Mouse (Mus musculus) 416B (cell line): ENCODE results near the gene Timm10b.

Experiments
- DNase-seq: peaks from one replicate; pipeline ENCODE4 v3.0.0; 2011; ENCODE audit warnings: low read depth

The Timm10b gene

GRCm38 (mm10) chr7:105639756-105640155 lies at the start of gene Timm10b:
Timm10b (plus strand) TSS chr7:105640056.
- no peak for DNase-seq

- DNase-seq: no peak
Observed at GRCm38 (mm10) chr7:105590097-105590496, 49.8 kb upstream of the Timm10b start.

- peak; percentile 66 for DNase-seq
Observed at GRCm38 (mm10) chr7:105602860-105603623, 36.8 kb upstream of the Timm10b start.

- peak; percentile 85 for DNase-seq
Observed at GRCm38 (mm10) chr7:105608467-105608866, 31.4 kb upstream of the Timm10b start.

DNA sequence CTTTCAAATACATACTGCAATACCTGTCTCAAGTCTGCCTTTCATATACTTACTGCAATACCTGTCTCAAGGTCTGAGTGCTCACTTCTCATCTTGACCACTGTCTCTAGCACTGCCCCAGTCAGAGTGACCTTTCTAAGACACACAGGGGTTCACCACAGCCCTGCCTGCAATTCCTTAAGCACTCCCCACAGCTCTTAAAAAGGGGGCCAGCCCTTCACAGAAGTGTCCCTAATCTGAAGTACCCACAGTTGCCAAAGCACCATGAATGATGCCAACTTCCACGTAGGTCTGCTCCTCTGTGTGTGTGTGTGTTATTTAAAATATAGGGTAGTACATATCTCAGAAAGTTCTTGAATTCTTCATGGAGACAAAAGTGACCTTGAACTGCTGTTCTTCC lies 28.1 kb upstream of the Timm10b start:
- DNase-seq: no peak

GRCm38 (mm10) chr7:105614400-105614799 lies 25.5 kb upstream of the Timm10b start:
- DNase-seq: no peak

- DNase-seq: no peak
Observed at GRCm38 (mm10) chr7:105615720-105616119, 24.1 kb upstream of the Timm10b start.

- no peak for DNase-seq
Observed at GRCm38 (mm10) chr7:105616561-105616960, 23.3 kb upstream of the Timm10b start.

DNA sequence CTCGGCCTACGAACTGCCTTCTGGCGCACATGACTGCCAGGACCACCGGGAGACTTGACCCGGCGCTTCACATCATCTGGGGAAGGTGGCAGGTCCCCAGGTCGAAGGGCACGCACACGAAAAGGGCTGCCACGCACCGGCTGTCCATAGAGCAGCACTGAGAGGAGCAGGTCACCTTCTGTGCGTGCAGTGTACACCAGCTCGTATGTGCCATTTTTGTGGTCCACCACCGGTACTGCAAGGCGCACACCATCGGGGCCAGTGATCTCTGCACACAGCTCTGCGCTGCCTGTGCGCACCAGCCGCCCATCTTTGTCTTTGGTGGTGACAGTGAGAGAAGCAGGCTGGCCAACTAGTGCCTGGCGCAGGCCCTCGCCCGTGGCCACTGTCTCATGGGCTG lies 22.0 kb upstream of the Timm10b start:
- DNase-seq: no peak

- DNase-seq: no peak
Observed at GRCm38 (mm10) chr7:105619701-105620100, 20.2 kb upstream of the Timm10b start.

DNA sequence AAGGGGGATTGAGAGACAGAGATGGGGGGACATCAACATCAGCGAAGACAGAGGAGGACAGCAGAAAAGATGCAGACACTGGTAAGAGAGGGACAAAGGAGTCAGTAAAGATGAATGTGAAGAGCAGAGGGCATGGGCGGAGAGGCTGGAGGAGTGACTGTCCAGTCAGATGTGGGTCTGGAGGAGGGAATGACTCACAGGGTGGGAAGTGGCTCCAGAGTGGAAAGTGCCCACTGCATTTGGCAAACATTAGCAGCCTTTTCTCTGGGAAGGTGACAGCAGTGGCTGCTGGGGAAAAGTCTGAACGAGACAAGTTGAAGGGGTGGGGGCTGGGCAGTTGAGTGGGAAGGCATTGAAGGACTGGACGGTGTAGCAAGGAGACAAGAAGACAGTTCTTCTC lies 18.8 kb upstream of the Timm10b start:
- DNase-seq: no peak

- DNase-seq: no peak
Observed at GRCm38 (mm10) chr7:105621646-105622292, 18.1 kb upstream of the Timm10b start.

DNA sequence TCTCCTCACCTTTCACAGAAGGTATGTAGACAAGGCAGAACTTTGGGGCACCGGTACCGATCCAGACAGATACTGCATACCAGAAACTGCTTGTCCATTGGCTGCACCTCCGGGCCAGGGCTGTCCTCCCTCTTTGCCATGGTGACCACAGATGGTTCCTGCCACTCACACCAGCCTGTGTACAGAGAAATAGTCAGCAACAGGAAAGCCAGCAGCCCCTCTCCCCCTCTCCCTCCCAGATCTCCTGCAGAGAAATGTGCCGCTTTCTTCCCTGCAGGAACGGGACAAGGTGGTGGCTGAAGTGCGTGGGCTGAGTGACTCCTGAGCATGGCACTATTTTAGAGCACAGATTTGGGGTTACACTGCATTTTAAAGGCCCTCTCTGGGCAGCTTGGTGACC lies 14.5 kb upstream of the Timm10b start:
- DNase-seq: no peak

DNA sequence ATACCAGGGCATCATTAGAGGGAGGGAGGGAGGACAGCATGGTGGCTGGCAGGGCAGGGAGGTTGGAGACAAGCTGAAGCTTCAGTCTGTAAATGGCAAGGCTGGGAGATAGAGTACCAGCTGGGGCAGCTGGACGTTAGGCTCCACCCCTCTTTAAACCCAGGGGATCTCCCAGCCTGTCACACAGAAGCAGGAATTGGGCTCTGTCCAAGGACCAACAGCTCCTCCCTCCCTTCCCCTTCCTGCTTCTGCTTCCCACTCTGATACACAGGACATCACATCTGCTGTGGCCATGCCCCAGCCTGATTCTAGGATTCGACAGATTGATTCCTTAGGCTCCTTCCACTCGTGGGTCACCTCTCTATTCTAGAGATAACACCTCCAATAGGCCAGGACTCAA lies 11.2 kb upstream of the Timm10b start:
- DNase-seq: peak; percentile 31

DNA sequence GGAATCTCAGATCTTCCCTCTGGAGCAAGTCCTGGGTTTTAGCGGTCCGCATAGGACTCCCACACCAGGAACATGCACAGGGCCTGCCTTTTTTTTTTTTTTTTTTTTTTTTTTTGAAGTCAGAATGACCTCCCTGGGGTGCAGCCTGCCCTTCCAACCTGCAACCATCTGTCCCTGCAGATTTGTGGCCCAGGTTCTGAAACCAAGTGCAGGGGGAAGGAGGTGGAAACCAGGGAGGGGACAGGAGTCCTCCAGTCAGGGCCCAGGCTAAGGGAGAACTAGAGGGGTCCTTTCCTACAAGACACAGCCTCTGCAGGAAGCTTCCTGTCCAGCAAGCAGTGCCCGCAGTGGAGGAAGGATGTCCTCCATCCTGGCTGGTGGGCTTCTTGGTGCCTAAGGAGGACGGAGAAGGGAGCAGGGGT lies 7.3 kb upstream of the Timm10b start:
- DNase-seq: no peak

DNA sequence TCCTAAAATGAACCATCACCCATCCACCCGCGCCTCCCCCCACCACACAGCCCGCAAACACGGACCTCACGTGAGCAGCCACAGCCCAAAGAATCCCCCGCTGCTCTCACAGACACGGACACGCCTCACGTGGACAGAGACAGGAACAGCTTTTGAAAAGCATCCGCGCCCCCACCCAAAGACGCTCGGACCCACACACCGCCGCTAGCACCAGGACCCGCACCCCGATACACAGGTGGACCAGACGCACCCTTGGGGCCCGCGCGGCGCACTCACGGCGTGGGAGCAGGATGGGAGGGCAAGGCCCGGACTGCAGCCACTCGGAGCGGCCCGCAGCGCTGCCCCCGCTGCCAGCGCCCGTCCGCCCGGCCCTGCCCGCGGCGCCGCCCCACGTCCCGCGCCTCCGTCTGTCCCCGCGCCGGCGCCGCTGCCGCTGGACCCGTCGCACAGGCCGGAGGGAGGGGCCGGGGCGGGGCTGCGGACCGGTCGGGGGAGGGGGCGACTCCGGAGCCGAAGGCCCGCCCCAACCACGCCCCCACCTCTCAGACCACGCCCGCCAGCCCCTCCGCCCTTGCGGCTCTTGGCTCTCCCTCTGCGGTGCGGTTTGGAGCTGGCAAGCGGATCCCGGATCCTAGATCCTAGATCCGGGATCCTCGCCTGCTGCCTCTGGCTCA lies 6.6 kb upstream of the Timm10b start, which contains the start of gene Trim3:
Gene Trim3, minus strand, starts transcription at position 445 of the 674 bp plus-strand sequence.
- DNase-seq: peak; percentile 82

DNA sequence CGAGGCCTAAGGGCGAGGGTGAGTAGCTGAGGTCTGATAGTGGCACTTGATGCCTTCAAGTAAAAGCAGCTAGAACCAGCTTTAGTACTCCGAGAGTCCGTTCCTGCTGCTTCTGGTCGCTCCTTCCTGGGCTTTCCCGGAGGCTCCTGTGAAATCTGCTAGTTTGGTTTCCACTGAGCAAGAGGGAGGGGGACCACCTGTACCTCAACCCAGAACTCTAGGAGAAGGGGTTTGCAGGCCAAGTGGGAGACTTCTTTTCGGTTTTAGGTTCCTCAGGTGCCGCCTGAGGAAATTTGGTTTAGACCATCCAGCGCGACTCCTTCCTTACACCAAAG lies 6.1 kb upstream of the Timm10b start:
- DNase-seq: no peak

- DNase-seq: no peak
Observed at GRCm38 (mm10) chr7:105634272-105634920, 5.5 kb upstream of the Timm10b start.

DNA sequence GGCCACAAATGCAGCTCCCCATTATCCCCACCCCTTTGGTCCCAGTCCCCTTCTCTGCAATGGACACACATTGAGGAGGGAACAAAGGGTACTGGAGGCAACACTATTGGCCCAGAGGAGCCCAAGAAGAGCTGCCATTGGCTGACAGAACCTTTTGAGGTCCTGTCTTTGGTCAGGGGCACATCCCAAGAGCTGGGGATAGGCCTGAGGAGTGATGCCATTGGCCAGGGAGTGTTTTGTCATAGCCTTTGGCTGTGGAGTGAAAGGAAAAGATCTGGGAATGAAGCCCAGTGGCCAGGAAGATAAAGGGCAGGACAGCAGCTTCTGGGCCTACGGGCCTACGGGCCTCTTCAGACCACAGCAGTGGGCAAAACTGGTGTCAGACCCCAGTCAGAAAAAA lies 4.1 kb upstream of the Timm10b start:
- DNase-seq: no peak

- DNase-seq: no peak
Observed at GRCm38 (mm10) chr7:105638776-105639175, 1.1 kb upstream of the Timm10b start.

GRCm38 (mm10) chr7:105639304-105639703 lies 552 bp upstream of the Timm10b start:
- DNase-seq: no peak

DNA sequence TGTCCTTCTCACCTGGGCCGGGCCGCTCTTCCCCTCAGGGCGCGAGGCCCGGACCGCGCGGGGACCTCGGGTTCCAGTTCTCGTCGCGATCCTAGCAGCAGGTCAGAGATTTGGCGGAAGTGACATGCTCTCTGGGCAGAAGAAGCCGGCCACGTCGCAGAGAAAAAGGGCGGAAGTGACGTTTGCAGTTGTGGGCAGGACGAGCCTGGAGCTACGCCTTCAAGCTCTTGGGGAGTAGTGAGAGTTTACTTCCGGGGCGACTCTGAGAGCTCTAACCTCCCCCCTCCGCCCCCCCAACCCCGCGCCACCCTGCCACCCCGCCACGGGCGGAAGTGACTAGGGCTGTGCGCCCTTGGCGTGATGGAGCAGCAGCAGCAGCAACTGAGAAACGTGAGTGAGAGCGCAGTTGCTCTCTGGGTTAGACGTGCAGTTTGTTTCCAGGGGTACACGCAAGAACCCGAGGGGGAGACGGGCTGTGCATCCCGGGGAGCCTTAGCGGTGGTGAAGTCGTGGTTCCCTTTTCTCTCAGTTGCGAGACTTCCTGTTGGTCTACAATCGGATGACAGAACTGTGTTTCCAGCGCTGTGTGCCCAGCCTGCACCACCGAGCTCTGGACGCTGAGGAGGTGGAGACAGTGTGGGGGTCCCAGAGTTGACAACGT lies 507 bp downstream of the Timm10b start, which contains the start of the genes Arfip2 and Gm45799:
Gene Arfip2, minus strand, starts transcription at position 184 of the 661 bp plus-strand sequence.
Gene Gm45799, plus strand, starts transcription at position 320 of the 661 bp plus-strand sequence.
- DNase-seq: peak; percentile 99
